ENCODE assay signal across 8 mouse cellular contexts in the genomic region with DNA sequence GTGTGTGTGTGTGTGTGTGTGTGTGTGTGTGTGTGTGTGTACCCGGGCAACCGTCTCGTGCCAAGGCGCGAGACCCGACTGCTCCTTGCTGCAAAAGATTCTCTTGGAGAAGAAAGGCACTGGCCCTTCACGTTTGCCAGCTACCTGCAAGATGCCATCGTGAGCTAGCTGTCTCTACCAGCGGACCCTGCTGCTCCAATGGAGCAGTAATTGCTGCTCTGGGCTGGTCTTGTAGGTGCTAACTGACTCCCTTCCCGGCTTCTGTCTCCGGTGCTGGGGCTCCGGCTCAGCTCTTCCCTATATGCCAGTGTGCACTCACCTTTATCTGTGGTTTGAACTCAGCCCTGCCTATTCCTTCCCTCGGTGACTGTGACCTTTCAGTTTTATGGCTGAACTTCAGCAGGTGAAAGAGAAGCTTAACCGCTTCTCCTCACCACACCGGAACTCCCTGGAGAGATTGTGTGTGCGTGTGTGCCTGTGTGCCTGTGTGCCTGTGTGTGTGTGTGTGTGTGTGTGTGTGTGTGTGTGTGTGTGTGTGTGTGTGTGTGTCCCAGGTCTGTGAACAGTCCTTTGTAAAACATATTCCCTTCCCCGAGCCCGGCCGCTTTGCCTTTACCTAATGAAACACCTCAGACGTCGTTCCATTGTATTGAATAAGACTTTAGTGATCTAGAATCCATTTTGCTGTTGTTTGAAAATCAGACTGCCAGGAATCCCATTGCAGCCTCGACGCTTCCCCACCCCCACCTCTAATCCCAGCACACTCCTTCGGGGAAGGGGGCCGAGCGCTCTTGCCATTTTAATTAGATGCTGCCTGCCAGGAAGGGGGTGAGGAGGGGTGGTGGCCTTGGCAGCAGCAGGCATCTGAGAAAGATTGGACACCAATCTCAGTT. TPM values are rescaled to one million over a fixed set of nuclear protein-coding genes. Genes with fewer than 3 reads are reported as not detected.
DNase-seq lines count a peak whose midpoint lies in the region; ATAC-seq lines count a peak whose summit lies in the region.

No protein-coding gene starts in this region.

- peak overlapping the region; percentile 83 for H3K27ac ChIP-seq in embryonic facial prominence, embryonic 10.5 days (replicated peaks)
- 0 out of 2 replicates have a peak overlapping the region, but pooled peaks have one; percentile 73 for H3K27ac ChIP-seq in heart, embryonic 12.5 days (ENCODE audit: poor library complexity, severe bottlenecking)
- no peak overlapping the region for H3K27ac ChIP-seq in liver, embryonic 16.5 days (ENCODE audit: low read length)
- H3K27ac ChIP-seq in neural tube, embryonic 12.5 days, result peak overlapping the region; percentile 70

- peak overlapping the region; percentile 93 for H3K9ac ChIP-seq in heart, embryonic 12.5 days
- peak overlapping the region; percentile 59 for H3K9ac ChIP-seq in liver, embryonic 16.5 days (ENCODE audit: low read depth, low read length)
- peak overlapping the region; percentile 79 for H3K9ac ChIP-seq in neural tube, embryonic 12.5 days

- H3K4me3 ChIP-seq in embryonic facial prominence, embryonic 10.5 days, result peak overlapping the region; percentile 72
- H3K4me3 ChIP-seq in heart, embryonic 12.5 days, result peak overlapping the region; percentile 83
- H3K4me3 ChIP-seq in liver, embryonic 16.5 days (ENCODE audit: low read depth, low read length), result peak overlapping the region; percentile 70
- peak overlapping the region; percentile 76 for H3K4me3 ChIP-seq in neural tube, embryonic 12.5 days

- DNase-seq in CD4-positive, CD25-positive, alpha-beta regulatory T cell, adult 2 months (ENCODE audit: low read depth, low spot score), result peak; percentile 78
- DNase-seq in adrenal gland, adult 18-20 months (ENCODE audit: low spot score in 2 of 2), result peak; percentile 22 to 40
- DNase-seq in embryonic facial prominence, embryonic 10.5 days (ENCODE audit: low spot score), result peak; percentile 60
- peak; percentile 33 to 47 for DNase-seq in kidney, postnatal 4 days
- peak; percentile 68 for DNase-seq in thymus, postnatal 14 days

- no peak; the same call in 1 of the 2 replicates for ATAC-seq in heart, embryonic 12.5 days (ENCODE audit: insufficient number of reproducible peaks, low FRiP score)
- no peak for ATAC-seq in liver, embryonic 16.5 days (ENCODE audit: low read depth)
- peak; percentile 12 for ATAC-seq in neural tube, embryonic 12.5 days (ENCODE audit: low FRiP score, low read depth)

- WGBS in embryonic facial prominence, embryonic 10.5 days, result 3% methylated on average over 26 of the region's 26 CpGs
- 3% methylated on average over 25 of the region's 26 CpGs for WGBS in heart, embryonic 12.5 days
- 3% methylated on average over 26 of the region's 26 CpGs for WGBS in liver, embryonic 16.5 days (ENCODE audit: insufficient replicate concordance)
- 2% methylated on average over 26 of the region's 26 CpGs for WGBS in neural tube, embryonic 12.5 days

- peaks cover 48% of the 10 kb centered on the region for H3K27me3 ChIP-seq in embryonic facial prominence, embryonic 10.5 days (replicated peaks; ENCODE audit: low read depth, poor library complexity, severe bottlenecking)
- H3K27me3 ChIP-seq in heart, embryonic 12.5 days (replicated peaks), result peaks cover 3% of the 10 kb centered on the region; the same call in 1 of the 2 replicates
- peaks cover 18% of the 10 kb centered on the region for H3K27me3 ChIP-seq in liver, embryonic 16.5 days (ENCODE audit: control insufficient read depth, insufficient read depth, low read depth, low read length)
- no peaks in the 10 kb centered on the region for H3K27me3 ChIP-seq in neural tube, embryonic 12.5 days (replicated peaks)

- peak overlapping the region; percentile 83 for H3K4me2 ChIP-seq in heart, embryonic 12.5 days
- peak overlapping the region; percentile 93 for H3K4me2 ChIP-seq in liver, embryonic 16.5 days (ENCODE audit: low read depth, low read length)
- peak overlapping the region; percentile 93 for H3K4me2 ChIP-seq in neural tube, embryonic 12.5 days (replicated peaks)

- no peaks in the 10 kb centered on the region for H3K36me3 ChIP-seq in embryonic facial prominence, embryonic 10.5 days (replicated peaks)
- H3K36me3 ChIP-seq in heart, embryonic 12.5 days, result no peaks in the 10 kb centered on the region
- H3K36me3 ChIP-seq in liver, embryonic 16.5 days (ENCODE audit: control insufficient read depth, insufficient read depth), result no peaks in the 10 kb centered on the region
- no peaks in the 10 kb centered on the region for H3K36me3 ChIP-seq in neural tube, embryonic 12.5 days

- H3K9me3 ChIP-seq in embryonic facial prominence, embryonic 10.5 days, result no peaks in the 10 kb centered on the region
- no peaks in the 10 kb centered on the region for H3K9me3 ChIP-seq in heart, embryonic 12.5 days (replicated peaks)
- H3K9me3 ChIP-seq in liver, embryonic 16.5 days (replicated peaks; ENCODE audit: control insufficient read depth, low read length), result no peaks in the 10 kb centered on the region
- H3K9me3 ChIP-seq in neural tube, embryonic 12.5 days, result no peaks in the 10 kb centered on the region

- H3K4me1 ChIP-seq in embryonic facial prominence, embryonic 10.5 days, result peaks cover 58% of the 10 kb centered on the region
- peaks cover 30% of the 10 kb centered on the region for H3K4me1 ChIP-seq in heart, embryonic 12.5 days (replicated peaks)
- no peaks in the 10 kb centered on the region; the same call in 1 of the 2 replicates for H3K4me1 ChIP-seq in liver, embryonic 16.5 days (ENCODE audit: control insufficient read depth, low read depth, low read length)
- peaks cover 13% of the 10 kb centered on the region for H3K4me1 ChIP-seq in neural tube, embryonic 12.5 days

RNA-seq across cellular contexts. Expression of a gene that starts 1.2 kb away (rescaled TPM):
- 10 to 100 TPM in 1 of 2 experiments, 1 to 10 TPM in 1; 7.7 to 14.8 TPM for total RNA-seq in adrenal gland, adult 18-20 months (2021)
- 12.8 and 13.0 TPM in 2 replicates for polyA plus RNA-seq in embryonic facial prominence, embryonic 10.5 days (2016; fragmentation: Nextera tagmentation; extraction: Ambion mirVana)
- 10.3 and 10.8 TPM in 2 replicates for polyA plus RNA-seq in heart, embryonic 12.5 days (2016; fragmentation: Nextera tagmentation; extraction: Ambion mirVana)
- 1.2 and 1.6 TPM in 2 replicates for polyA plus RNA-seq in liver, embryonic 16.5 days (2015; fragmentation: Nextera tagmentation; extraction: Ambion mirVana)
- polyA plus RNA-seq in neural tube, embryonic 12.5 days (2016; fragmentation: Nextera tagmentation; extraction: Ambion mirVana), result 46.0 and 50.6 TPM in 2 replicates
